Mouse (Mus musculus) forebrain, embryonic 15.5 days (tissue): ENCODE results near the gene Efna4. TPM values are rescaled to one million over a fixed set of nuclear protein-coding genes. Genes with fewer than 3 reads are reported as not detected.

Experiments
- ATAC-seq: fragments of 200-750 bp; cut with Nextera tagmentation; replicated peaks from 2 replicates; pipeline ENCODE4 v1.8.0; 2017; ENCODE audit warnings: mild to moderate bottlenecking, moderate TSS enrichment, moderate library complexity
- H3K27ac ChIP-seq: fragments of 300-500 bp; sonication (generic); replicated peaks from 2 replicates; pipeline ENCODE4 v1.5.1; 2015; ENCODE audit warnings: mild to moderate bottlenecking, inconsistent platforms
- H3K27me3 ChIP-seq: fragments of 300-500 bp; sonication (generic); 2 replicates; pipeline ENCODE4 v1.6.1; 2015; ENCODE audit warnings: inconsistent platforms
- H3K36me3 ChIP-seq: fragments of 300-500 bp; sonication (generic); 2 replicates; pipeline ENCODE4 v1.6.1; 2015; ENCODE audit warnings: mild to moderate bottlenecking, inconsistent platforms
- H3K4me1 ChIP-seq: fragments of 300-500 bp; sonication (generic); 2 replicates; pipeline ENCODE4 v1.6.1; 2015; ENCODE audit warnings: inconsistent platforms
- H3K4me2 ChIP-seq: fragments of 300-500 bp; sonication (generic); replicated peaks from 2 replicates; pipeline ENCODE4 v1.6.1; 2015; ENCODE audit warnings: mild to moderate bottlenecking, inconsistent platforms
- H3K4me3 ChIP-seq: fragments of 300-500 bp; sonication (generic); 2 replicates; pipeline ENCODE4 v1.5.1; 2015; ENCODE audit warnings: mild to moderate bottlenecking, inconsistent platforms
- H3K9ac ChIP-seq: fragments of 300-500 bp; sonication (generic); replicated peaks from 2 replicates; pipeline ENCODE4 v1.6.1; 2015; ENCODE audit warnings: mild to moderate bottlenecking, inconsistent platforms
- H3K9me3 ChIP-seq: fragments of 300-500 bp; sonication (generic); 2 replicates; pipeline ENCODE4 v1.6.1; 2016; ENCODE audit warnings: inconsistent platforms
- WGBS: fragments of 180-500 bp; shearing (Covaris S2); methylation state at CpG from one replicate; pipeline ENCODE4 v1.1.7; 2015; ENCODE audit warnings: mixed read lengths; 5-methylcytosine and 5-hydroxymethylcytosine counted together
- polyA plus RNA-seq: library from polyadenylated mRNA; unstranded; fragments of >200 nt; fragmentation: Nextera tagmentation; extraction: Ambion mirVana; gene quantifications from 2 replicates; pipeline ENCODE4 v1.2.1, GENCODE M21; 2015

Gene Efna4
- polyA plus RNA-seq, 1 experiment from 2014 or later: 14.4 TPM

DNA sequence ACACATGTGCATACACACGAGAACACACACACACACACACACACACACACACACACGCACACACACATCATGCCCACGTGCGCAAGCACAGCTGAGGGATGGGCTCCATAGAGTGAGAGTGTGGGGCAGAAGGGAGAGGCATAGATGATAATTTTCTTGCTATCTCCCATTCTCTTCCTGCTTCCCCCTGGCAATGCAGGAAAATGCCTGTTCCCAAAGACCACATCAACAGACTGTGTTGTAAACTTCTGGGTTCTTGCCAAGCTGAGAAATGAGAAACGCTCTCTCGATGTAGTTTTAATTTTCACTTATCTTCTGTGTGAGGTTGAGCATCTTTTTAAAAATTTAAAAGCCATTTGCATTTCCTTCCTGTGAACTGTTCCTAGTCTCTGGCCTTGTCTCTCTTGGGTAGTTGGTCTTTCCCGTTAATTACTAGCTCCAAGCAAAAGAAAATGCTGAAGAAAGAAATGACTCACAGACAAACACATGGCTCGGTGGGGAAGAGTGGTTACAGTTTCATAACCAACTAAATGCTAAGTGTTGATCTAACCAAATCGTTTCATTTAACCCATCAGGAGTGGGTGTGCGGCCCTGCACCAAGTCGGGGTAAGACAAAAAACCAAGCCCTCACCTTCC, 40.9 kb downstream of the Efna4 start:
- Histone ChIP-seq H3K4me1 (peaks cover 7% of the 10 kb centered on the region), H3K4me3 (no peak overlapping the region), H3K9ac (no peak overlapping the region), H3K9me3 (no peaks in the 10 kb centered on the region), H3K27ac (peak overlapping the region; percentile 40; the same call in 1 of the 2 replicates), H3K36me3 (no peaks in the 10 kb centered on the region), H3K27me3 (0 out of 2 replicates have a peak, but pooled peaks cover 4% of the 10 kb centered on the region), H3K4me2 (no peak overlapping the region)
- no peak for ATAC-seq
- WGBS: 76% methylated on average over 11 of the region's 11 CpGs

DNA sequence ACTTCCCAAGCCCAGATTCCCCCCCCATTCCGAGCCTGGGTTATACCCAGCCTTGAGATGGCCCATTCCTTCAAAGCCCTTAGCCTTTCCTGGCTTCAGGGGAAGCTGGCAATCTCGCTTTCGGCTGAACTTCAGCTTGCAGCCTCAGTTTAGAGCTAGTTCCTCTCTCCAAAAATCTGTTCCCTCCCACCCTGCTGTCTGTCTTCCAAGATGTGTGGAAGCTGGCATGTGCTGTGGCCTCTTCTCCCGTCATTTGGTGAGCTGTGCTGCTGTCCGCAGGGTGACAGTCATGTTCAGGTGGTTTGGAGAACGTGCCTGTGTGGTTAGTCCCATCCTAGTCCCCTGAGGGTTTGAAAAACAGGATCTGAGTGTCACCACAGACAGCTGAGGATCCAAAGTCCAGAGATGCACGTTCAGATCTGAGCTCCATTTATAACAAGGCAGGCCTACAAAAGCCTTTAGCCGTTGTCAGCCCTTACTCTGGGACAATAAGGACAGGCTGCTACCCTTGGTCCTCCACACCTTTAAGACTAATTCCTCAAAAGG, 42.1 kb downstream of the Efna4 start:
- Histone ChIP-seq H3K4me3 (no peak overlapping the region), H3K4me1 (peaks cover 7% of the 10 kb centered on the region), H3K9ac (no peak overlapping the region), H3K27ac (no peak overlapping the region), H3K27me3 (0 out of 2 replicates have a peak, but pooled peaks cover 4% of the 10 kb centered on the region), H3K4me2 (no peak overlapping the region), H3K36me3 (no peaks in the 10 kb centered on the region), H3K9me3 (no peaks in the 10 kb centered on the region)
- WGBS: 77% methylated on average over 8 of the region's 8 CpGs
- no peak for ATAC-seq

- WGBS: 81% methylated on average over 5 of the region's 5 CpGs
Observed at GRCm38 (mm10) chr3:89294195-89294594, 43.6 kb downstream of the Efna4 start.

DNA sequence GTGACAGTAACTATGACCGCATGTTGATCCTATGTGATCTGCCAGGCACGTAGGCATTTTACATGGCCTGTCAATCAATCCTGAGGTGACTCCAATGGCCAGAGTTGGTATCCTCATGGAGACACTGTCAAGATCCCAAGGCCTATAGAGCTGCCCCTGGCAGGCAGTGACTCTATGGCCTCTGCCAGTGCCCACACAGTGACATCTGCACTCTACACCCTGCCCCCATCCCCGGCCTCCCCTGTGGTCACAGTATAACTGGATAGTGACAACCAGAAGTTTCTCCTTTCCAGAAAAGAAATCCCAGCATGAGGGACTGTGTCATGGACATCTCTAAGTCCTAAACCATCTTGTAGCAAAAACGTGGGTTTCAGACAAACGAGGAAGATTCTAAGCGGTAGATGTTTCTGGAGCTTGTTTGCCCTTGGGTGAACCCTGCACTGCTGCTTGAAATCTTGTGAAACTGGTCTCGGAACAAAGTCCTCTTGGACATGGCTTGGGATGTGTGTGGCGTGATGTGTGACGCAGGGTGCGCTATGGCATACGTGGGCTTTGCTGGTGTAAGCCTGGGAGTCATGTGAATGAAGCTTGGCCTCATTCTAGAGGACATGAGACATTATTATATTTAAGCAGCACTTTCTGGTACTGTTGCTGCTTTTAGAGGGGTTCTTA, 44.4 kb downstream of the Efna4 start:
- Histone ChIP-seq H3K36me3 (no peaks in the 10 kb centered on the region), H3K4me3 (no peak overlapping the region), H3K4me2 (no peak overlapping the region), H3K4me1 (peaks cover 3% of the 10 kb centered on the region; the same call in 1 of the 2 replicates), H3K9me3 (no peaks in the 10 kb centered on the region), H3K9ac (no peak overlapping the region), H3K27ac (no peak overlapping the region), H3K27me3 (no peaks in the 10 kb centered on the region)
- WGBS: 92% methylated on average over 11 of the region's 11 CpGs
- ATAC-seq: no peak

More at GRCm38 (mm10) chr3:89294195-89294594, 43.6 kb downstream of the Efna4 start:
- Histone ChIP-seq H3K4me2 (no peak overlapping the region), H3K27ac (no peak overlapping the region), H3K4me1 (peaks cover 3% of the 10 kb centered on the region; the same call in 1 of the 2 replicates), H3K9me3 (no peaks in the 10 kb centered on the region), H3K36me3 (no peaks in the 10 kb centered on the region), H3K9ac (no peak overlapping the region), H3K27me3 (no peaks in the 10 kb centered on the region), H3K4me3 (no peak overlapping the region)
- ATAC-seq: no peak

- H3K4me1 ChIP-seq: peaks cover 3% of the 10 kb centered on the region; the same call in 1 of the 2 replicates
- H3K9ac ChIP-seq: no peak overlapping the region
- WGBS: 71% methylated on average over 5 of the region's 5 CpGs
- H3K36me3 ChIP-seq: no peaks in the 10 kb centered on the region
- no peak overlapping the region for H3K4me2 ChIP-seq
- H3K27me3 ChIP-seq: no peaks in the 10 kb centered on the region
- no peak overlapping the region for H3K4me3 ChIP-seq
- no peak for ATAC-seq
- H3K27ac ChIP-seq: no peak overlapping the region
- H3K9me3 ChIP-seq: no peaks in the 10 kb centered on the region
Observed at GRCm38 (mm10) chr3:89292303-89292702, 45.5 kb downstream of the Efna4 start.

- no peak overlapping the region for H3K4me2 ChIP-seq
- no peak for ATAC-seq
- WGBS: 77% methylated on average over 10 of the region's 10 CpGs
Observed at GRCm38 (mm10) chr3:89291874-89292273, 46.0 kb downstream of the Efna4 start.

GRCm38 (mm10) chr3:89288503-89288928, 49.3 kb downstream of the Efna4 start:
- no peaks in the 10 kb centered on the region for H3K36me3 ChIP-seq
- no peaks in the 10 kb centered on the region for H3K9me3 ChIP-seq
- H3K27ac ChIP-seq: no peak overlapping the region
- 56% methylated on average over 7 of the region's 7 CpGs for WGBS
- ATAC-seq: no peak
- no peaks in the 10 kb centered on the region for H3K27me3 ChIP-seq
- H3K4me2 ChIP-seq: no peak overlapping the region
- no peaks in the 10 kb centered on the region for H3K4me1 ChIP-seq
- H3K4me3 ChIP-seq: no peak overlapping the region
- no peak overlapping the region for H3K9ac ChIP-seq

More at GRCm38 (mm10) chr3:89291874-89292273, 46.0 kb downstream of the Efna4 start:
- no peak overlapping the region for H3K9ac ChIP-seq
- H3K27me3 ChIP-seq: no peaks in the 10 kb centered on the region
- peaks cover 3% of the 10 kb centered on the region; the same call in 1 of the 2 replicates for H3K4me1 ChIP-seq
- H3K27ac ChIP-seq: no peak overlapping the region
- H3K9me3 ChIP-seq: no peaks in the 10 kb centered on the region
- no peaks in the 10 kb centered on the region for H3K36me3 ChIP-seq
- H3K4me3 ChIP-seq: no peak overlapping the region

DNA sequence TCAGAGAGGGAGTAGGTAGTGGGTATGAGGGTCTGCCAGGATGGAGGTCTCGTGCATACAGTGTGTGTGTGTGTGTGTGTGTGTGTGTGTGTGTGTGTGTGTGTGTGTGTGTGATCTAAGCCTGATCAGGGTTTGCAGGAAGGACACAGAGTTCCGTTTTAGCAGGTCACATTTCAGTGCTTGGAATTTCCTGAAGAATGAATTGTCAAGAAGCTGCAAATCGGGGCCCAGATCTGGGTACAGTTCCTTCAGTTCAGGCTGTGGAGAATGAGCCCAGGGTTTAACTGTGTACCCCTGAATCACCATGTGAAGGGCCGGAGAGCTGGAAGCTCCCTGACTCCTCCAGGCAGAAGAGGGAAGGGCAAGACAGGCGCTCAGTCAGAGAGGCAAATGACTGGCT, 50.5 kb downstream of the Efna4 start:
- 58% methylated on average over 5 of the region's 5 CpGs for WGBS

GRCm38 (mm10) chr3:89285526-89285925, 52.3 kb downstream of the Efna4 start:
- Histone ChIP-seq H3K4me2 (no peak overlapping the region), H3K9me3 (no peaks in the 10 kb centered on the region), H3K27me3 (peaks cover 5% of the 10 kb centered on the region; the same call in 1 of the 2 replicates), H3K9ac (no peak overlapping the region), H3K27ac (no peak overlapping the region), H3K36me3 (no peaks in the 10 kb centered on the region), H3K4me1 (peaks cover 19% of the 10 kb centered on the region), H3K4me3 (no peak overlapping the region)
- WGBS: 47% methylated on average over 2 of the region's 2 CpGs
- no peak for ATAC-seq

More for the DNA sequence above, 50.5 kb downstream of the Efna4 start:
- Histone ChIP-seq H3K36me3 (no peaks in the 10 kb centered on the region), H3K27me3 (no peaks in the 10 kb centered on the region), H3K27ac (no peak overlapping the region), H3K4me3 (no peak overlapping the region), H3K9ac (no peak overlapping the region), H3K9me3 (no peaks in the 10 kb centered on the region), H3K4me2 (no peak overlapping the region), H3K4me1 (peaks cover 2% of the 10 kb centered on the region)
- no peak for ATAC-seq

DNA sequence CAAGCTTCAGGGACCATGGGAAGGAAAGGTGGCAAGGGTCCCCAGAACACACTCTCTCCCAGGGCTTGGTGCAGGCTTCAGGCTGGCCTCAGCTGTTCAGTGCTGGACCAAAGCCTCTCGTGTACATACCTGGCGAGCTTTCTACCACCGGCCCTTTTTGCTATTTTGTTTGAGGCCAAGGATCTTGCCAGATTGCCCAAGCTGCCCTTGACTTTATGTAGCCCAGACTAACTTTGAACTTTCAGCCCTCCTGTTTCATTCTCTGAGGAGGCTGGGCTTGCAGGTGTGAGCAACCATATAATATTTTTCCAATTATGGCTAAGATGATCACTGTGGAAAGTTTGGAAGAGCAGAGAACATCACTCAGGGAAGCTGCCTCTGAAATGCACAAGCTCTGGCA, 53.6 kb downstream of the Efna4 start:
- WGBS: 88% methylated on average over 3 of the region's 3 CpGs
- Histone ChIP-seq H3K27ac (no peak overlapping the region), H3K4me1 (peaks cover 32% of the 10 kb centered on the region), H3K27me3 (peaks cover 5% of the 10 kb centered on the region; the same call in 1 of the 2 replicates), H3K9ac (no peak overlapping the region), H3K4me3 (no peak overlapping the region), H3K36me3 (no peaks in the 10 kb centered on the region), H3K4me2 (no peak overlapping the region), H3K9me3 (no peaks in the 10 kb centered on the region)
- ATAC-seq: no peak
